Mouse (Mus musculus) spleen, adult 2 months (tissue): Measurements from ENCODE around the gene Col1a2. TPM values are rescaled to one million over a fixed set of nuclear protein-coding genes. Genes with fewer than 3 reads are reported as not detected.

Experiments
- DNase-seq, 2 experiments: peaks; one replicate each; pipeline versions ENCODE4 v3.0.0 to v3.0.0-alpha.2; 2012 to 2021; ENCODE audit warnings: low spot score in 2 of 2, low read depth in 1 of 2
- H3K27ac ChIP-seq: fragments of 200-500 bp; 2 replicates; pipeline ENCODE4 v1.5.1; 2012; ENCODE audit warnings: low read length, inconsistent platforms; ENCODE audit not compliant: insufficient read depth
- H3K27me3 ChIP-seq: fragments of 200-500 bp; 2 replicates; pipeline ENCODE4 v1.6.1; 2012; ENCODE audit warnings: mild to moderate bottlenecking, moderate library complexity, low read length, inconsistent platforms; ENCODE audit not compliant: control insufficient read depth, insufficient read depth
- H3K36me3 ChIP-seq: fragments of 200-500 bp; 2 replicates; pipeline ENCODE4 v1.6.1; 2012; ENCODE audit warnings: mild to moderate bottlenecking, low read length, inconsistent platforms; ENCODE audit not compliant: control insufficient read depth, insufficient read depth
- H3K4me1 ChIP-seq: fragments of 200-500 bp; 2 replicates; pipeline ENCODE4 v1.6.1; 2011; ENCODE audit warnings: inconsistent platforms; ENCODE audit not compliant: control insufficient read depth, insufficient read depth, insufficient read length
- H3K4me3 ChIP-seq: fragments of 200-500 bp; 2 replicates; pipeline ENCODE4 v1.5.1; 2011; ENCODE audit warnings: mild to moderate bottlenecking, inconsistent platforms; ENCODE audit not compliant: insufficient read depth, insufficient read length; ENCODE audit errors: extremely low read depth
- CTCF ChIP-seq: fragments of 200-500 bp; IDR thresholded peaks from 2 replicates; pipeline ENCODE4 v1.5.1; 2011; ENCODE audit warnings: mild to moderate bottlenecking, inconsistent platforms; ENCODE audit not compliant: insufficient read depth, insufficient read length, insufficient replicate concordance; ENCODE audit errors: extremely low read depth
- POLR2A ChIP-seq: fragments of 200-500 bp; IDR thresholded peaks from 2 replicates; pipeline ENCODE4 v1.6.1; 2011; ENCODE audit warnings: low read depth, low read length, inconsistent platforms
- WGBS: fragments of 180-500 bp; shearing (Covaris S2); methylation state at CpG from one replicate; pipeline ENCODE4 v1.1.7; 2018; 5-methylcytosine and 5-hydroxymethylcytosine counted together
- polyA plus RNA-seq: library from polyadenylated mRNA; depleted of rRNA; stranded (reverse); fragments of >200 nt; gene quantifications from 2 replicates; pipeline ENCODE4 v1.2.3, GENCODE M21; 2012

Col1a2 gene
- polyA plus RNA-seq, 1 experiment = 54.0 TPM

GRCm38 (mm10) chr6:4503106-4503505 lies 1.5 kb upstream of the Col1a2 start:
- H3K4me3 ChIP-seq = no peak overlapping the region
- no peaks in the 10 kb centered on the region for H3K4me1 ChIP-seq
- no peaks in the 10 kb centered on the region for H3K36me3 ChIP-seq
- no peaks in the 10 kb centered on the region for H3K27me3 ChIP-seq
- DNase-seq = no peak
- H3K27ac ChIP-seq = no peak overlapping the region
- TF ChIP-seq POLR2A (no peak), CTCF (no peak)
- 12% methylated on average over 1 of the region's 1 CpGs for WGBS

GRCm38 (mm10) chr6:4505158-4505997 lies 764 bp downstream of the Col1a2 start:
- TF ChIP-seq CTCF (no peak), POLR2A (no peak)
- H3K4me1 ChIP-seq = no peaks in the 10 kb centered on the region
- WGBS = 6% methylated on average over 31 of the region's 31 CpGs
- no peaks in the 10 kb centered on the region for H3K36me3 ChIP-seq
- DNase-seq = no peak
- no peak overlapping the region for H3K27ac ChIP-seq
- peak overlapping the region; percentile 28; the same call in 1 of the 2 replicates for H3K4me3 ChIP-seq
- no peaks in the 10 kb centered on the region for H3K27me3 ChIP-seq

GRCm38 (mm10) chr6:4506106-4506505 lies 1.5 kb downstream of the Col1a2 start:
- Histone ChIP-seq H3K4me3 (no peak overlapping the region; the same call in 1 of the 2 replicates), H3K36me3 (no peaks in the 10 kb centered on the region), H3K27me3 (no peaks in the 10 kb centered on the region), H3K4me1 (no peaks in the 10 kb centered on the region), H3K27ac (no peak overlapping the region)
- WGBS = 46% methylated on average over 11 of the region's 11 CpGs
- DNase-seq = no peak
- TF ChIP-seq CTCF = no peak
- no peak for TF ChIP-seq POLR2A

- Histone ChIP-seq H3K27ac (no peak overlapping the region), H3K36me3 (no peaks in the 10 kb centered on the region), H3K27me3 (no peaks in the 10 kb centered on the region), H3K4me3 (no peak overlapping the region), H3K4me1 (no peaks in the 10 kb centered on the region)
- TF ChIP-seq CTCF (no peak), POLR2A (no peak)
- DNase-seq = no peak
- 78% methylated on average over 5 of the region's 5 CpGs for WGBS
Observed at GRCm38 (mm10) chr6:4506791-4507190, 2.2 kb downstream of the Col1a2 start.

GRCm38 (mm10) chr6:4507323-4507722 lies 2.7 kb downstream of the Col1a2 start:
- Histone ChIP-seq H3K27ac (no peak overlapping the region), H3K4me3 (no peak overlapping the region), H3K36me3 (no peaks in the 10 kb centered on the region), H3K4me1 (no peaks in the 10 kb centered on the region), H3K27me3 (no peaks in the 10 kb centered on the region)
- WGBS = 92% methylated on average over 1 of the region's 1 CpGs
- TF ChIP-seq POLR2A (no peak), CTCF (no peak)
- DNase-seq = no peak

GRCm38 (mm10) chr6:4508279-4508678 lies 3.7 kb downstream of the Col1a2 start:
- no peak for TF ChIP-seq CTCF
- TF ChIP-seq POLR2A = no peak
- 83% methylated on average over 4 of the region's 4 CpGs for WGBS
- Histone ChIP-seq H3K27ac (no peak overlapping the region), H3K4me1 (no peaks in the 10 kb centered on the region), H3K36me3 (no peaks in the 10 kb centered on the region), H3K4me3 (no peak overlapping the region), H3K27me3 (no peaks in the 10 kb centered on the region)
- no peak for DNase-seq

- Histone ChIP-seq H3K4me1 (no peaks in the 10 kb centered on the region), H3K27ac (no peak overlapping the region), H3K27me3 (no peaks in the 10 kb centered on the region), H3K36me3 (no peaks in the 10 kb centered on the region), H3K4me3 (no peak overlapping the region)
- TF ChIP-seq POLR2A (no peak), CTCF (no peak)
- no peak for DNase-seq
- WGBS = 72% methylated on average over 4 of the region's 4 CpGs
Observed at GRCm38 (mm10) chr6:4509395-4509794, 4.8 kb downstream of the Col1a2 start.
